34 mouse cellular contexts compared by ENCODE assay signal in the genomic region with DNA sequence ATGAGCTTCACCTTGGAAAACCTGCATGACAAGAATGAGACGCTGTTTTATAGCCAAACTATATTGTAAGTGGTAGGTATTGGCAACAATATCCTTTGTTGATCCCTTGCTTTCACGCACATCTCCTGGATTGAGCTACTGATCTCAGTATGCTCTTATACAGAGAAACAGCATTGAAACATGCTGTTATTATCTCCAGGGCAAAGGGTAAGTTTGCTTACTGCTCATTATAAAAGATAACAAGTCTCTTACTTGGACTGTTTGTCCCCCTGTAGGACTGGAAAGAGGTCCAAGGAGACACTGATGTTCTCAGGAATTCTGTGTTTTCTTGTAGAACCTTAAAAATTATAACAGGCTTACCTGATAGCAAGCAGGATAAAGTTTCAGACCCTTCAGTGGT. TPM values are rescaled to one million over a fixed set of nuclear protein-coding genes. Genes with fewer than 3 reads are reported as not detected.
DNase-seq lines count a peak whose midpoint lies in the region; ATAC-seq and TF ChIP-seq lines count a peak whose summit lies in the region.
"Had no signal": no experiment of that assay in that cellular context is flagged by ENCODE, and none has a peak within 500 bp of the region (broad histone marks: within the 10 kb centered on the region; RNA-seq: fewer than 3 reads in every experiment).

No protein-coding gene starts in this region.

- no peak overlapping the region for H3K9ac ChIP-seq in liver, embryonic 16.5 days (ENCODE audit: low read depth, low read length)
- H3K9ac ChIP-seq in liver, embryonic 11.5 days (ENCODE audit: low read depth, low read length), result no peak overlapping the region
- H3K9ac ChIP-seq in liver, postnatal 0 days (replicated peaks), result no peak overlapping the region
- H3K9ac ChIP-seq in forebrain, embryonic 16.5 days (replicated peaks; ENCODE audit: low read depth, low read length), result no peak overlapping the region
- H3K9ac ChIP-seq: forebrain, embryonic 15.5 days; hindbrain, embryonic 13.5 days; lung, embryonic 14.5 days; midbrain, embryonic 12.5 days had no signal

- no peak for DNase-seq in gastrocnemius, adult 2 months
- no peak for DNase-seq in gastrocnemius, postnatal 4 days (ENCODE audit: low spot score in 2 of 2)
- DNase-seq in liver, embryonic 11.5 days (ENCODE audit: low spot score), result no peak
- DNase-seq in fat pad, adult 2 months (ENCODE audit: extremely low read depth, low read depth, low spot score), result peak; percentile 75
- DNase-seq in liver, postnatal 0 days, result no peak
- DNase-seq in layer of hippocampus, postnatal 10 days (ENCODE audit: low spot score in 2 of 2), result no peak
- DNase-seq: adrenal gland, postnatal 10 days; cerebellum, adult 11 months; cerebellum, adult 9-10 months; cerebellum, postnatal 36 days; heart, postnatal 36 days; kidney, adult 9 months; kidney, postnatal 25 days; left cerebral cortex, postnatal 4 days; lung, embryonic 14.5 days; thymus, postnatal 4 days had no signal

- no peaks in the 10 kb centered on the region for H3K27me3 ChIP-seq in liver, embryonic 16.5 days (ENCODE audit: control insufficient read depth, insufficient read depth, low read depth, low read length)
- H3K27me3 ChIP-seq in liver, embryonic 11.5 days (replicated peaks; ENCODE audit: control insufficient read depth, insufficient read depth, low read length), result no peaks in the 10 kb centered on the region
- no peaks in the 10 kb centered on the region for H3K27me3 ChIP-seq in liver, postnatal 0 days (ENCODE audit: insufficient read depth, low read length)
- no peaks in the 10 kb centered on the region for H3K27me3 ChIP-seq in forebrain, embryonic 16.5 days (replicated peaks; ENCODE audit: control insufficient read depth, insufficient read depth, low read length)
- H3K27me3 ChIP-seq: CH12.LX; forebrain, embryonic 15.5 days; hindbrain, embryonic 13.5 days; megakaryocyte, embryonic 14.5 days; midbrain, embryonic 12.5 days had no signal

- H3K4me2 ChIP-seq in liver, embryonic 16.5 days (ENCODE audit: low read depth, low read length), result no peak overlapping the region
- H3K4me2 ChIP-seq in liver, embryonic 11.5 days, result no peak overlapping the region
- H3K4me2 ChIP-seq in liver, postnatal 0 days (ENCODE audit: low read depth, low read length), result no peak overlapping the region
- no peak overlapping the region for H3K4me2 ChIP-seq in forebrain, embryonic 16.5 days (ENCODE audit: low read length)
- H3K4me2 ChIP-seq: forebrain, embryonic 15.5 days; hindbrain, embryonic 13.5 days; lung, embryonic 14.5 days; midbrain, embryonic 12.5 days had no signal

- H3K4me3 ChIP-seq in gastrocnemius, adult 2 months, result no peak overlapping the region
- no peak overlapping the region for H3K4me3 ChIP-seq in liver, embryonic 16.5 days (ENCODE audit: low read depth, low read length)
- H3K4me3 ChIP-seq in liver, embryonic 11.5 days (ENCODE audit: low read depth, low read length), result no peak overlapping the region
- no peak overlapping the region for H3K4me3 ChIP-seq in liver, postnatal 0 days (ENCODE audit: low read depth, low read length)
- H3K4me3 ChIP-seq in forebrain, embryonic 16.5 days (replicated peaks; ENCODE audit: low read length), result no peak overlapping the region
- H3K4me3 ChIP-seq: forebrain, embryonic 10.5 days; forebrain, embryonic 15.5 days; hindbrain, embryonic 13.5 days; layer of hippocampus, adult 2 months; megakaryocyte, embryonic 14.5 days; midbrain, embryonic 12.5 days had no signal

- no peak for TF ChIP-seq CTCF in gastrocnemius, adult 2 months (IDR thresholded peaks at IDR 0.05)
- TF ChIP-seq CTCF in liver, postnatal 0 days (IDR thresholded peaks at IDR 0.05; ENCODE audit: low read depth), result no peak

- H3K4me1 ChIP-seq in liver, embryonic 16.5 days (ENCODE audit: control insufficient read depth, low read depth, low read length), result no peaks in the 10 kb centered on the region
- no peaks in the 10 kb centered on the region for H3K4me1 ChIP-seq in liver, embryonic 11.5 days (replicated peaks; ENCODE audit: control insufficient read depth, insufficient read depth, low read length)
- H3K4me1 ChIP-seq in liver, postnatal 0 days (ENCODE audit: insufficient read depth), result no peaks in the 10 kb centered on the region
- H3K4me1 ChIP-seq in forebrain, embryonic 16.5 days (replicated peaks; ENCODE audit: control insufficient read depth, insufficient read depth, low read length), result no peaks in the 10 kb centered on the region
- H3K4me1 ChIP-seq: forebrain, embryonic 10.5 days; forebrain, embryonic 15.5 days; hindbrain, embryonic 13.5 days; midbrain, embryonic 12.5 days had no signal

- no peaks in the 10 kb centered on the region for H3K36me3 ChIP-seq in liver, embryonic 16.5 days (ENCODE audit: control insufficient read depth, insufficient read depth)
- no peaks in the 10 kb centered on the region for H3K36me3 ChIP-seq in liver, embryonic 11.5 days (ENCODE audit: control insufficient read depth, insufficient read depth, low read length)
- H3K36me3 ChIP-seq in liver, postnatal 0 days (replicated peaks; ENCODE audit: insufficient read depth, low read length), result no peaks in the 10 kb centered on the region
- no peaks in the 10 kb centered on the region for H3K36me3 ChIP-seq in forebrain, embryonic 16.5 days (ENCODE audit: control insufficient read depth, insufficient read depth)
- H3K36me3 ChIP-seq: forebrain, embryonic 10.5 days; forebrain, embryonic 15.5 days; hindbrain, embryonic 13.5 days; midbrain, embryonic 12.5 days had no signal

- WGBS in liver, embryonic 16.5 days (ENCODE audit: insufficient replicate concordance), result 57% methylated on average over 2 of the region's 2 CpGs
- WGBS in liver, embryonic 11.5 days, result 74% methylated on average over 2 of the region's 2 CpGs
- 56% methylated on average over 2 of the region's 2 CpGs for WGBS in liver, postnatal 0 days (ENCODE audit: insufficient replicate concordance)
- 70% methylated on average over 2 of the region's 2 CpGs for WGBS in forebrain, embryonic 16.5 days

- peak; percentile 65 for ATAC-seq in liver, embryonic 16.5 days (ENCODE audit: low read depth)
- ATAC-seq in liver, embryonic 11.5 days (replicated peaks; ENCODE audit: low FRiP score), result no peak
- ATAC-seq in liver, postnatal 0 days, result peak; percentile 83
- no peak for ATAC-seq in forebrain, embryonic 16.5 days
- ATAC-seq: forebrain, embryonic 15.5 days had no signal

- intact Hi-C loops in gastrocnemius, adult 2 months (cut with DNase I), result no loop called here

- H3K27ac ChIP-seq in gastrocnemius, adult 2 months, result peak overlapping the region; percentile 48
- no peak overlapping the region for H3K27ac ChIP-seq in liver, embryonic 16.5 days (ENCODE audit: low read length)
- H3K27ac ChIP-seq in liver, embryonic 11.5 days (ENCODE audit: low read depth, low read length), result no peak overlapping the region
- peak overlapping the region; percentile 67 for H3K27ac ChIP-seq in liver, postnatal 0 days (ENCODE audit: low read depth)
- no peak overlapping the region for H3K27ac ChIP-seq in forebrain, embryonic 16.5 days (ENCODE audit: low read length)
- H3K27ac ChIP-seq: forebrain, embryonic 10.5 days; forebrain, embryonic 15.5 days; hindbrain, embryonic 13.5 days; layer of hippocampus, adult 2 months; midbrain, embryonic 12.5 days had no signal

- H3K9me3 ChIP-seq in liver, embryonic 16.5 days (replicated peaks; ENCODE audit: control insufficient read depth, low read length), result no peaks in the 10 kb centered on the region
- H3K9me3 ChIP-seq in liver, embryonic 11.5 days (ENCODE audit: control insufficient read depth, low read length), result no peaks in the 10 kb centered on the region
- H3K9me3 ChIP-seq in liver, postnatal 0 days (ENCODE audit: low read length), result no peaks in the 10 kb centered on the region
- no peaks in the 10 kb centered on the region for H3K9me3 ChIP-seq in forebrain, embryonic 16.5 days (ENCODE audit: control insufficient read depth, low read length)
- H3K9me3 ChIP-seq: forebrain, embryonic 10.5 days; forebrain, embryonic 15.5 days; hindbrain, embryonic 13.5 days; megakaryocyte, embryonic 14.5 days; midbrain, embryonic 12.5 days had no signal

- no peak for TF ChIP-seq EP300 in liver, postnatal 0 days (IDR thresholded peaks at IDR 0.05; ENCODE audit: low read depth)

RNA-seq across cellular contexts. Expression of a gene that starts 41.7 kb away (rescaled TPM):
- 10 to 100 TPM; 10.7 to 12.7 TPM for total RNA-seq in gastrocnemius, adult 2 months (2021)
- 10 to 100 TPM; 53.4 to 55.2 TPM for total RNA-seq in gastrocnemius, postnatal 4 days (2021)
- polyA plus RNA-seq in liver, embryonic 16.5 days (2015; fragmentation: Nextera tagmentation; extraction: Ambion mirVana), result 55.0 and 55.1 TPM in 2 replicates
- 89.2 and 93.5 TPM in 2 replicates for polyA plus RNA-seq in liver, embryonic 11.5 days (2014; fragmentation: Nextera tagmentation; extraction: Ambion mirVana)
- polyA plus RNA-seq in liver, postnatal 0 days (2015; fragmentation: Nextera tagmentation; extraction: Ambion mirVana), result 32.2 and 36.8 TPM in 2 replicates
- total RNA-seq in layer of hippocampus, postnatal 10 days (2021), result 100 to 1,000 TPM; 129 to 144 TPM
- polyA plus RNA-seq in forebrain, embryonic 16.5 days (2015; fragmentation: Nextera tagmentation; extraction: Ambion mirVana), result 272 and 280 TPM in 2 replicates

RNA-seq across cellular contexts. Expression of a gene that starts 59.7 kb away (rescaled TPM):
- not detected for total RNA-seq in gastrocnemius, adult 2 months (2021)
- total RNA-seq in gastrocnemius, postnatal 4 days (2021), result under 1 TPM; 0.12 to 0.18 TPM
- polyA plus RNA-seq in liver, embryonic 16.5 days (2015; fragmentation: Nextera tagmentation; extraction: Ambion mirVana), result 0.28 and 0.46 TPM in 2 replicates
- polyA plus RNA-seq in liver, embryonic 11.5 days (2014; fragmentation: Nextera tagmentation; extraction: Ambion mirVana), result 0.21 and 0.30 TPM in 2 replicates
- polyA plus RNA-seq in liver, postnatal 0 days (2015; fragmentation: Nextera tagmentation; extraction: Ambion mirVana), result 0.81 and 0.97 TPM in 2 replicates
- not detected for total RNA-seq in layer of hippocampus, postnatal 10 days (2021)
- polyA plus RNA-seq in forebrain, embryonic 16.5 days (2015; fragmentation: Nextera tagmentation; extraction: Ambion mirVana), result 0.09 TPM in 1 of 2 replicates, not detected in the other
- total RNA-seq: ES-E14; gastrocnemius, adult 8-10 months; layer of hippocampus, adult 2 months; layer of hippocampus, postnatal 25 days; left cerebral cortex, adult 8-10 months; left cerebral cortex, postnatal 4 days had no signal
- polyA plus RNA-seq: embryonic facial prominence, embryonic 11.5 days; forebrain, embryonic 15.5 days; heart, embryonic 14.5 days; neural tube, embryonic 14.5 days; stomach, embryonic 14.5 days; testis, adult 2 months had no signal

Comparison
In these comparisons a context has a peak if more than half of its experiments do, and no peak if none do; other contexts are left out.
1. H3K27ac ChIP-seq: peak in gastrocnemius, adult 2 months (single experiment) and liver, postnatal 0 days (single experiment); none in liver, embryonic 16.5 days (single experiment), liver, embryonic 11.5 days (single experiment) and forebrain, embryonic 16.5 days (single experiment).
2. ATAC-seq: peak in liver, embryonic 16.5 days (single experiment) and liver, postnatal 0 days (single experiment); none in liver, embryonic 11.5 days (single experiment) and forebrain, embryonic 16.5 days (single experiment).